Mouse (Mus musculus) liver, adult 2 months (tissue): ENCODE results near the gene Snhg11.

Source experiments
- CTCF ChIP-seq: fragments of 200-500 bp; IDR thresholded peaks from 2 replicates; pipeline ENCODE4 v1.5.1; 2011; ENCODE audit warnings: low read depth, low read length, control low read depth
- POLR2A ChIP-seq: fragments of 200-500 bp; IDR thresholded peaks from 2 replicates; pipeline ENCODE4 v1.6.1; 2011; ENCODE audit warnings: low read length, control low read depth; ENCODE audit not compliant: insufficient read depth; ENCODE audit errors: extremely low read depth

DNA sequence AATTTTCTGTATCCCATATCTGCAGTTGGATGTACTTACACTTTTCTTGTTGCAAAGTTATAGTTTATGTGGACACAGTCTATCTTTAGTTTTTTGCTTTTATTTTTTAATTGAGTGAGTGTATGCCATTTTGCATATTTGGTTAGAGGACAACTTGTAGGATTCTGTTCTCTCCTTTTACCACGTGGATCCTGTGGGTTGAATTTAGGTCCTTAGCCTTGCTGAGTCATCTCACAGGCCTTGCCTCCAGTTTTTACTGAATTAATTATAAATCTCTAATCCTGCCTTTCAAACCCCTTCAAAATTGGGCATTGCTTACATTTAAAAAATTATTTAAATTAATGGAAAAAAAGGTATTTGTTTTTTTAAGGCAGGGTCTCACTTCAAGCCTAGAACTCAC, 40.4 kb downstream of the Snhg11 start:
- TF ChIP-seq POLR2A = no peak
- TF ChIP-seq CTCF = no peak
